Mouse (Mus musculus) spleen, adult 2 months (tissue): Measurements from ENCODE around the gene Rptor.

Experiments used
- CTCF ChIP-seq: fragments of 200-500 bp; IDR thresholded peaks from 2 replicates; pipeline ENCODE4 v1.5.1; 2011; ENCODE audit warnings: mild to moderate bottlenecking, inconsistent platforms; ENCODE audit not compliant: insufficient read depth, insufficient read length, insufficient replicate concordance; ENCODE audit errors: extremely low read depth
- POLR2A ChIP-seq: fragments of 200-500 bp; IDR thresholded peaks from 2 replicates; pipeline ENCODE4 v1.6.1; 2011; ENCODE audit warnings: low read depth, low read length, inconsistent platforms

- TF ChIP-seq CTCF (no peak), POLR2A (no peak)
Measured at GRCm38 (mm10) chr11:119781165-119781564, 178.5 kb downstream of the Rptor start.
